Mouse (Mus musculus) hindbrain, embryonic 11.5 days (tissue): Measurements from ENCODE around the gene Plekha5. TPM values are rescaled to one million over a fixed set of nuclear protein-coding genes. Genes with fewer than 3 reads are reported as not detected.
A peak's percentile ranks its signal among the peaks of the same experiment; 100 is the strongest.

ENCODE experiments used
- ATAC-seq: fragments of 200-750 bp; cut with Nextera tagmentation; 2 replicates; pipeline ENCODE4 v1.8.0; 2017; ENCODE audit warnings: mild to moderate bottlenecking, moderate TSS enrichment, moderate library complexity; ENCODE audit not compliant: low FRiP score
- DNase-seq: peaks from one replicate; pipeline ENCODE4 v3.0.0-alpha.2; 2015; ENCODE audit warnings: low spot score
- H3K27ac ChIP-seq: fragments of 300-500 bp; sonication (generic); 2 replicates; pipeline ENCODE4 v1.5.1; 2014; ENCODE audit warnings: mild to moderate bottlenecking, low read depth, low read length
- H3K27me3 ChIP-seq: fragments of 300-500 bp; sonication (generic); 2 replicates; pipeline ENCODE4 v1.6.1; 2014; ENCODE audit warnings: mild to moderate bottlenecking, low read length, moderate library complexity, mixed read lengths; ENCODE audit not compliant: control insufficient read depth, insufficient read depth
- H3K36me3 ChIP-seq: fragments of 300-500 bp; sonication (generic); 2 replicates; pipeline ENCODE4 v1.6.1; 2014; ENCODE audit warnings: mild to moderate bottlenecking, low read length, moderate library complexity, mixed read lengths; ENCODE audit not compliant: control insufficient read depth, insufficient read depth
- H3K4me1 ChIP-seq: fragments of 300-500 bp; sonication (generic); replicated peaks from 2 replicates; pipeline ENCODE4 v1.6.1; 2014; ENCODE audit warnings: low read length, mixed read lengths; ENCODE audit not compliant: control insufficient read depth, insufficient read depth
- H3K4me2 ChIP-seq: fragments of 300-500 bp; sonication (generic); replicated peaks from 2 replicates; pipeline ENCODE4 v1.6.1; 2014; ENCODE audit warnings: mild to moderate bottlenecking, low read depth, low read length
- H3K4me3 ChIP-seq: fragments of 300-500 bp; sonication (generic); 2 replicates; pipeline ENCODE4 v1.5.1; 2014; ENCODE audit warnings: low read depth, low read length
- H3K9ac ChIP-seq: fragments of 300-500 bp; sonication (generic); 2 replicates; pipeline ENCODE4 v1.6.1; 2014; ENCODE audit warnings: low read depth, low read length
- H3K9me3 ChIP-seq: fragments of 300-500 bp; sonication (generic); 2 replicates; pipeline ENCODE4 v1.6.1; 2016; ENCODE audit warnings: low read length; ENCODE audit not compliant: control insufficient read depth
- WGBS: fragments of 180-500 bp; shearing (Covaris S2); extraction: QIAGEN DNeasy Blood & Tissue Kit; methylation state at CpG from one replicate; pipeline ENCODE4 v1.1.7; 2014; 5-methylcytosine and 5-hydroxymethylcytosine counted together
- polyA plus RNA-seq: library from polyadenylated mRNA; unstranded; fragments of >200 nt; fragmentation: Nextera tagmentation; extraction: Ambion mirVana; gene quantifications from 2 replicates; pipeline ENCODE4 v1.2.1, GENCODE M21; 2014

The Plekha5 gene
- polyA plus RNA-seq, 1 experiment from 2014 or later, result 50.8 TPM

- Histone ChIP-seq H3K36me3 (no peaks in the 10 kb centered on the region), H3K4me2 (peak overlapping the region; percentile 72), H3K9ac (peak overlapping the region; percentile 93), H3K4me1 (no peaks in the 10 kb centered on the region), H3K9me3 (no peaks in the 10 kb centered on the region), H3K27ac (peak overlapping the region; percentile 86), H3K27me3 (no peaks in the 10 kb centered on the region), H3K4me3 (peak overlapping the region; percentile 84)
- DNase-seq, result peak; percentile 42
- 13% methylated on average over 19 of the region's 29 CpGs for WGBS
- no peak for ATAC-seq
These were observed 611 bp upstream of the Plekha5 start for GRCm38 (mm10) chr6:140423041-140423845.

GRCm38 (mm10) chr6:140424201-140424990 is 542 bp downstream of the Plekha5 start:
- under 1% methylated on average over 51 of the region's 72 CpGs for WGBS
- H3K27me3 ChIP-seq, result no peaks in the 10 kb centered on the region
- no peaks in the 10 kb centered on the region for H3K4me1 ChIP-seq
- H3K27ac ChIP-seq, result peak overlapping the region; percentile 86
- ATAC-seq, result peak; percentile 84
- DNase-seq, result peak; percentile 70
- no peaks in the 10 kb centered on the region for H3K9me3 ChIP-seq
- peak overlapping the region; percentile 72 for H3K4me2 ChIP-seq
- 0 out of 2 replicates have a peak, but pooled peaks cover 6% of the 10 kb centered on the region for H3K36me3 ChIP-seq
- peak overlapping the region; percentile 93 for H3K9ac ChIP-seq
- H3K4me3 ChIP-seq, result peak overlapping the region; percentile 84

- WGBS, result under 1% methylated on average over 17 of the region's 17 CpGs
- Histone ChIP-seq H3K36me3 (0 out of 2 replicates have a peak, but pooled peaks cover 6% of the 10 kb centered on the region), H3K4me3 (peak overlapping the region; percentile 84), H3K9me3 (no peaks in the 10 kb centered on the region), H3K4me2 (peak overlapping the region; percentile 72), H3K9ac (peak overlapping the region; percentile 93), H3K27ac (peak overlapping the region; percentile 86), H3K4me1 (no peaks in the 10 kb centered on the region), H3K27me3 (no peaks in the 10 kb centered on the region)
- DNase-seq, result peak; percentile 71
- peak; percentile 53; the same call in 1 of the 2 replicates for ATAC-seq
These were observed 1.1 kb downstream of the Plekha5 start for GRCm38 (mm10) chr6:140424991-140425361.

- Histone ChIP-seq H3K27me3 (no peaks in the 10 kb centered on the region), H3K9me3 (no peaks in the 10 kb centered on the region), H3K4me3 (no peak overlapping the region), H3K27ac (no peak overlapping the region), H3K36me3 (0 out of 2 replicates have a peak, but pooled peaks cover 10% of the 10 kb centered on the region), H3K4me2 (no peak overlapping the region), H3K4me1 (no peaks in the 10 kb centered on the region), H3K9ac (no peak overlapping the region)
- DNase-seq (no peak), ATAC-seq (no peak)
- 93% methylated on average over 8 of the region's 8 CpGs for WGBS
These were observed 5.4 kb downstream of the Plekha5 start for GRCm38 (mm10) chr6:140429236-140429635.

- WGBS, result 95% methylated on average over 9 of the region's 9 CpGs
- DNase-seq (no peak), ATAC-seq (no peak)
- no peaks in the 10 kb centered on the region for H3K27me3 ChIP-seq
- no peak overlapping the region for H3K4me3 ChIP-seq
- H3K4me1 ChIP-seq, result no peaks in the 10 kb centered on the region
- H3K36me3 ChIP-seq, result 0 out of 2 replicates have a peak, but pooled peaks cover 10% of the 10 kb centered on the region
- H3K9me3 ChIP-seq, result no peaks in the 10 kb centered on the region
- H3K9ac ChIP-seq, result no peak overlapping the region
- H3K4me2 ChIP-seq, result no peak overlapping the region
- no peak overlapping the region for H3K27ac ChIP-seq
These were observed 8.5 kb downstream of the Plekha5 start for GRCm38 (mm10) chr6:140432363-140432762.

GRCm38 (mm10) chr6:140443374-140443773 is 19.5 kb downstream of the Plekha5 start:
- Histone ChIP-seq H3K4me1 (peaks cover 10% of the 10 kb centered on the region; the same call in 1 of the 2 replicates), H3K36me3 (no peaks in the 10 kb centered on the region), H3K4me2 (no peak overlapping the region), H3K27me3 (no peaks in the 10 kb centered on the region), H3K27ac (no peak overlapping the region), H3K9ac (no peak overlapping the region), H3K4me3 (no peak overlapping the region), H3K9me3 (no peaks in the 10 kb centered on the region)
- DNase-seq (peak; percentile 82), ATAC-seq (0 out of 2 replicates have a peak, but pooled peaks have one; percentile 10)
- WGBS, result 93% methylated on average over 5 of the region's 5 CpGs

GRCm38 (mm10) chr6:140444147-140444546 is 20.3 kb downstream of the Plekha5 start:
- ATAC-seq (no peak), DNase-seq (no peak)
- no peaks in the 10 kb centered on the region for H3K36me3 ChIP-seq
- no peak overlapping the region for H3K4me3 ChIP-seq
- H3K9me3 ChIP-seq, result no peaks in the 10 kb centered on the region
- peaks cover 10% of the 10 kb centered on the region; the same call in 1 of the 2 replicates for H3K4me1 ChIP-seq
- H3K27ac ChIP-seq, result no peak overlapping the region
- 71% methylated on average over 7 of the region's 7 CpGs for WGBS
- H3K27me3 ChIP-seq, result no peaks in the 10 kb centered on the region
- no peak overlapping the region for H3K4me2 ChIP-seq
- no peak overlapping the region; the same call in 1 of the 2 replicates for H3K9ac ChIP-seq

GRCm38 (mm10) chr6:140444855-140445465 is 21.1 kb downstream of the Plekha5 start:
- no peak overlapping the region for H3K4me3 ChIP-seq
- H3K4me2 ChIP-seq, result no peak overlapping the region
- H3K4me1 ChIP-seq, result peaks cover 10% of the 10 kb centered on the region; the same call in 1 of the 2 replicates
- H3K9me3 ChIP-seq, result no peaks in the 10 kb centered on the region
- ATAC-seq, result peak; percentile 56; the same call in 1 of the 2 replicates
- no peak overlapping the region for H3K27ac ChIP-seq
- H3K27me3 ChIP-seq, result no peaks in the 10 kb centered on the region
- H3K36me3 ChIP-seq, result no peaks in the 10 kb centered on the region
- DNase-seq, result no peak
- H3K9ac ChIP-seq, result 0 out of 2 replicates have a peak overlapping the region, but pooled peaks have one; percentile 34
- WGBS, result 25% methylated on average over 10 of the region's 10 CpGs
